Mouse (Mus musculus) spleen, postnatal 14 days (tissue): Measurements from ENCODE around the gene Ptprn2.

Experiments
- DNase-seq, 2 experiments: peaks; one replicate each; pipeline ENCODE4 v3.0.0; 2021 to 2022; ENCODE audit warnings: low spot score in 2 of 2

The Ptprn2 gene

DNA sequence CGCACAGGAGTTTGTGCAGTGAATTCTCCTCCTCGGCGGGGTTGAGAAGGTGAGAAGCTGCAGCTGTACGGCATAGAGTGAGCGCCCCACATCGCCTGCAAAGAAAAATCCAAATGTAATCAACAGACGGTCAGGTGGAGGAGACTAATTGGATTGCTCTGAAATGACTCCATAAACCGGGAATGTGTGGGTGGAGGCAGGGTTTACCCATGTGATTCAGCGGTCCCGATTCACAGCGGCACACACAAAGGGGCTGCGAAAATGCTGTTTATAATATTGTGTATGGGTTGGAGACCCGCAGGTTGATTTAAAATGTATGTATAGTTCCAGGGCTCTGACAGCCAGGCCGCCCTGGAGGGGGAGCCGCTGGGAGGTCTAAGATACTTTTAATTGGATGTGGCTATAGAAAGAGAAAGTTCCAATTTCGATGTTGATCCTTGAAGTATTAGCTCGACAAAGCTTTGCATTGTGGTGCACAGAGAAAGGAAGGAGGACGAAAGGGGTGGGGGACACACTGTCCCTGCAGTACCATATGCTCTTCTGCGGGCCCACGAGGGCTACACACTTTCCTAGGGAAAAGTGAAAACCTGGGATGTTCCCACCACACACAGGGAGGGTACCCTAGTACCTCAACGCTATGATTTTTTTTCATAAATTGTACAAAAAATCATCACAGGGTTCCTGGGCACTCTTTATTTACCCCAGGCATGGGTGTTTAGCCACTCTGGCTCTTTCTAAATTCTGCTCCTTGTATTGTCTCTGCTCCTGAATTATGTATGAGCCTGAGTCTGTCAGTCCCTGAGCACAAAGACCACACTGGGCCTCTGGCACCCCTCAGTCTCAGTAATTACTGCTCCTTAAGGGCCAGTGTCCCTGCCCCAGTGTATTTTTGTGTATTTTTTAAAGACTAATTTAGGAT lies 568.6 kb downstream of the Ptprn2 start:
- DNase-seq, result no peak

GRCm38 (mm10) chr12:117054925-117055570 lies 569.5 kb downstream of the Ptprn2 start:
- DNase-seq, result no peak

DNA sequence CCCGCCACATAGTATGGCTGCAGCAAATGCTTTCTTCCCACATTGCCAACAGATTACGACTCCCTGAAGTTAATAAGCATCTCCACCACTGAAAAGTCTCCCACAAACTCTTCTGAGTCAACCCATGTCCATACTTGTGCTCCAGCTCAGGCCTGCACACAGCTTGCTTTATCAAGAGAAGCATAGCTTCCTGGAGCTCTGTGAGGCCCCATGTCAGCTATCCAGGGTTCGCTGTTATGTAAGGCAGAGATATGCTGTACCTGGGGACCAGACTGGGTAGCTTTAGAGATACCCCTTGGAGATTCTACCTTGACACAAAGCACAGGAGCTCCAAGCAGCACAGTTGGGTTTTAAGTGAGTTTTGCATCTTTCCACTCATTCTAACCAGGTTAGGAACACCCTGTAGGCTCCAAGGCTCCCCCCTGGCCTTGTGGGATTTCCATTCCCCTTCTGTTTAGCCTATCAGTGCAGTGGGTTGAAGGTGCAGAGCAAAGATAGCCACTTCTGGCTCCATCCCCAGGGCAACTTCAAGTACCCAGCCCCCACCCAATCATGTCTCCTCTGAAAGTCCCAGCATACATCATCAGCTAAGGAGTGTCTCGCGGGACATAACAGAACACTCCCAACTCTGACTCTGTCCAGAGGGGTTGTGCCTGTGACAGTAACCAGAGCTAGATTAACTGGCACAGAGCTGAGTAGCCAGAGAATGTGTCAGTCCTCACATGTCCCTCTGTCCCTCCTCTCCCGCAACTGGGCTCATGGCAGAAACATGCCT lies 572.9 kb downstream of the Ptprn2 start:
- no peak for DNase-seq

- no peak for DNase-seq
These were observed 573.5 kb downstream of the Ptprn2 start for GRCm38 (mm10) chr12:117058975-117059374.

- DNase-seq, result peak in 1 of 2 experiments; percentile 9
These were observed 592.1 kb downstream of the Ptprn2 start for GRCm38 (mm10) chr12:117077664-117078063.

- no peak for DNase-seq
These were observed 593.4 kb downstream of the Ptprn2 start for GRCm38 (mm10) chr12:117078945-117079344.

DNA sequence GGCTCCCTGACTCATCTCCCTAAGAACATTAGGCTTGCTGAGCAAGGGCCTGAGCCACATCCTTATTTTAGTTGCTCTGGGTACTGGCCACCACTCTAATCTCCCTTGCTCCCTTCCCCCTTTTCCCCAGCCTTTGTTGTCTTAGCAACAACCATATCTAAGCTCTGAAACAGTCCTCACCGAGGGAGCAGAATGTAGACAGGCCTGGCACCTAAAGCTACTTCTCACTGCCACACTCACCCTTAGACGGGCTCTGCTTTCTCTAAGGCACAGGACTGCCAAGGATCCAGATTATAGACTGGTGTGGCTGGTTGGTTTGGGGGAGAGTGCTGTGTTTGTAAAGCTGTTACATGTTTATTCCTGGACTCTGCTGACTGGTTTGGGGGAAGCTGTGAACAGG lies 594.2 kb downstream of the Ptprn2 start:
- no peak for DNase-seq

GRCm38 (mm10) chr12:117083856-117084701 lies 598.6 kb downstream of the Ptprn2 start:
- no peak for DNase-seq

DNA sequence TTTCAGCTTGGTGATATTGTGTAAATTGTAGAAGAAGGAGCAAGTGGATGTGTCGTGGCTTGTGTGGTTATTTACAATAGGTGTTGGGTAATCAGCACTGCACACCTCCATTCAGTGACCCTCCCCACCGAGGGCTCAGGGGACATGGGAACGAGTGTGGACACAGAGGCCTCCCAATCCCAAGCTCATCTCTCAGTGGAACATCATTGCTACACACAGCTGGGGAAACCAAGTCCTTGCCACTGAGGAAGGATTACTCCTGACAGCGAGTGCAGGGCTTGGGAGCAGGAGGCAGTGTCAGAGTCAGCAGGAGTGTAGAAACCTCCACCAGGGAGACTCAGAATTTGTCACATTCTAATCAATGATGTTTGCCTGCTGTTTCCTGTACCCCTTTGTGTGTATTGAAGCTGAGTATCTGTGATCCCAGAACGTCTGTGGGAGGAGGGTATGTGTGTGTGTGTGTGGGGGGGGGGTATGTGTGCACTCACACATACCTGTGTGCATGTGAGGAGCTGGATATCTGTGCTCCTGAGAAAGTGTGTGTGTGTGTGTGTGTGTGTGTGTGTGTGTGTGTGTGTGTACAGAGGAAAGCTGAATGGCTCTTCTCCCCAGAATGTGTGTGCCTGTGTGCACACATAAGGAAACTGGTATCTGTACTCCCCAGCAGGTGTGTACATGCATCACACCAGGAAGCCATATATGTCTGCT lies 599.3 kb downstream of the Ptprn2 start:
- DNase-seq, result no peak

- no peak for DNase-seq
These were observed 600.3 kb downstream of the Ptprn2 start for GRCm38 (mm10) chr12:117085661-117086335.

DNA sequence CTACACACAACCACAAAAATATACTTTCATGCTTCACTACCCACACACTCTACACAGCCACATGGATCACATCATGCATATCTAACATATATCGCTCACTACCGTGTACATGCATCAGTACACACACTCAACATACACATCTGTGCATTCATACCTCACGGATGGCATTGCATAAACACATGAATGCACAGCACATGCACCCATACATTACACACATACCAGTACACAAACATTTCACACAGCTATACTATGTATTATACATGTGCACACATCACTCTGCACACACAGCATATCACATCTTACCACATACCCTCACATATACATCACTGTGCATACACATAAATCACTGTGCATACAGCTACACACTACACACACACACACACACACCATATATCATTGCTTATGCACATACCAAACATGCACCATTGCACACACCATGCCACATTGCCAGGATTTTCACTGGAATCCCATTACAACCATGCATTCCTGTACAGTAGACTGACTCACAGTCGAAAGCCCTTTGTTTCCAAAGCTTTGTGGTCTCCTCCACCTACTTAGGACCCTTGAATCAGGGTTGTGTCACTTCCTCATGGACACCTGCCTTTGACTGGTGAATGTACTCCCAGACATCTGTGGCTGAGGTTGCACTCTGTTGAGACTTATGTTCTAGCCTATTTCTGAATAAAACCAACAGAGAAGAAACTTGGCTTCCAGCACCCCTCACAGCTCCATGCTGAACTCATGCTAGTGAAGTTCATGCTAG lies 607.0 kb downstream of the Ptprn2 start:
- no peak for DNase-seq

- DNase-seq, result no peak
These were observed 610.4 kb downstream of the Ptprn2 start for GRCm38 (mm10) chr12:117095941-117096340.

GRCm38 (mm10) chr12:117098295-117098694 lies 612.8 kb downstream of the Ptprn2 start:
- no peak for DNase-seq

DNA sequence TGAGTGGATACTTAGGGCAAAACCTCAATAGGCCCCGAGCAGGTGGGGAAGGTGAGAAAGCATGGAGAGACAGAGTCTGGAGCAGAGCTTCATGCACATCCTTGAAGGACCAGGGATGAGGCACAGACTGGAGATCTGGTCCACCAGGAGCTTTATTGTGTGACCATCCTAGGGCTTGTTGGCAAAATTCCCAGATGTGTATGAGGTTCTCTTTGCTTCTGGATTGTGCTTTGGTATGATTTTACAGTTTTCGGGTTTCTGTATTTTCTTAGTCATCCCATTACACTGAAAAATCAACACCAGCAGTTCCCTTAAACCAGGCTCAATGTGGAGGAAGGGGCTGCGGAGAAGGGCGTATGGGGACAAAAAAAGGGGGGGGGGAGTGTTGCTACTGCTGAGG lies 621.2 kb downstream of the Ptprn2 start:
- DNase-seq, result no peak

GRCm38 (mm10) chr12:117107143-117107616 lies 621.7 kb downstream of the Ptprn2 start:
- DNase-seq, result no peak

- no peak for DNase-seq
These were observed 629.8 kb downstream of the Ptprn2 start for GRCm38 (mm10) chr12:117115254-117115865.

GRCm38 (mm10) chr12:117127078-117127477 lies 641.6 kb downstream of the Ptprn2 start:
- no peak for DNase-seq

- DNase-seq, result no peak
These were observed 642.0 kb downstream of the Ptprn2 start for GRCm38 (mm10) chr12:117127485-117127884.

DNA sequence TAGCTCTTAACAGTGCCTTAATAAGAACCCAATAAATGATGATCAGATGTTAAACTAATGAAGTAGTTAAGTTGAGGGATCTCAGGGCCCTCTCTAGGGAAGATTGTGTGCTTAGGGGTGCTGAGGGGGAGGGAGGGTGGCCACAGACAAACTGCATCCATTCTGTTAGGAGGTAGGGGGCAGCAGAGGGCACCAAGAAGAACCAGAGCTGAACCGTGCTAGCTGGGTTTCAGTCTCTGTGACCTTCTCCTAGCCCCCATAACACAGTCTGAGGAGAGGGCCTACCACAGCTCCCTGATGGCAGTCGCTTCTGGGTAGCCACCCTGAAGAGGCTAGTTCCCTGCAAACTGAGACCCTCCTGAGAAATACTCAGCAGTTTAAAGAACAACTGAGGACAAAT lies 646.6 kb downstream of the Ptprn2 start:
- DNase-seq, result no peak
